Mouse (Mus musculus) G1E (cell line): Measurements from ENCODE around the gene Ap3m1.

ENCODE experiments used
- CTCF ChIP-seq: IDR thresholded peaks from 2 replicates; pipeline ENCODE4 v1.5.1; 2012; ENCODE audit warnings: low read depth, low read length, inconsistent platforms, mixed read lengths
- GATA1 ChIP-seq: IDR thresholded peaks from 2 replicates; pipeline ENCODE4 v1.6.1; 2012; ENCODE audit warnings: borderline replicate concordance, low read length, inconsistent platforms, mixed read lengths

DNA sequence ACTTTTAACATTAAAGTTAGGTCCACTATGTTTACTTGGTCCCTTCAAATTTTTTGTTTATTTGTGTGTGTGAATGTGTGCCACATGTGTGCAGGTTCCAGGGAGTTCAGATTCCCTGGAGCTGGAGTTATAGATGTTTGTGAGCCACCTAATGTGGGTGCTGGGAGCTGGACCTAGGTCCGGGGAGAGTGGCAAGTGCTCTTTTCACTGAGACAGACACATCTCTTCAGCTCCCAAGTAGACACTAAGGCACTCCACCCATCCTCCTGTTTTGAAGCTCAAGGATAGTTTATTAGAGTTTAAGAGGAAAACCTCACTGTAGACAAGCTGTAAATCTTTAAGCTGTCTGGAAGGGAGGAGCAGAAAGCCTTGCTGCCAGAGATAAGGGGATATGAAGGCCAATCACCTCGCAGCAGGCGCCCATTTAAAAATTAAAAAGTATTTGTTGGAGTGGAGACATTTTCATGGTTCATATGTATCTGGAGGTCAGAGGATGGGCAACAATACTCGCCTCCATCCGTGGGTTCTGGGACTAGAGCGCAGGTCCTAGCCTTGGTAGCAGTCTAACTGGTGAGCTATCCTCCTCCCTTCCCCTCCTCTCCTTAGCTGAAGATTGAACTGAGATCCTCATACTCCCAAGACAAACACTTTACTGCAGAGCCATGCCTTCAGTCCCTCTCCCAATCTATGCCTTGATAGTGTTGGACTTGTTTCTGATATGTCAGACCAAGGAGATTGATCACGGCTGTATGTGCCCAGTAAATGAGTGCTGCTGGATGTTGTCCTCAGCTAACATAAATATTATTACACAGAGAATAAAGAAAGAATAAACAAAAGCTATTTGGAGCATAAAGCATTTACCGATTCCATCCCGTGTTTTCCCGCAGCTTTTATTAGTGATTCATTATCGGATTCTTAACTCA lies 22.4 kb upstream of the Ap3m1 start:
- TF ChIP-seq CTCF (no peak), GATA1 (no peak)
